Mouse (Mus musculus): ENCODE results near the gene Dlg5.

Gene Dlg5

GRCm38 (mm10) chr14:24245177-24246081 lies at the start of gene Dlg5:
Gene Dlg5, minus strand, starts transcription at chr14:24245920.
- in situ Hi-C loops (cut with MboI; ENCODE audit: low sequenced_read_pairs), result no loop called here

- in situ Hi-C loops (cut with MboI; ENCODE audit: low sequenced_read_pairs), result no loop called here
Measured at GRCm38 (mm10) chr14:24293631-24294030, 47.9 kb upstream of the Dlg5 start.

GRCm38 (mm10) chr14:24292914-24293313 lies 47.2 kb upstream of the Dlg5 start, which contains the start of gene E330034G19Rik:
Gene E330034G19Rik, plus strand, starts transcription at chr14:24293214.
- in situ Hi-C loops (cut with MboI; ENCODE audit: low sequenced_read_pairs), result no loop called here

- in situ Hi-C loops (cut with MboI; ENCODE audit: low sequenced_read_pairs), result no loop called here
Measured at GRCm38 (mm10) chr14:24290726-24291125, 45.0 kb upstream of the Dlg5 start.

- in situ Hi-C loops (cut with MboI; ENCODE audit: low sequenced_read_pairs), result no loop called here
Measured at GRCm38 (mm10) chr14:24286136-24286535, 40.4 kb upstream of the Dlg5 start.

GRCm38 (mm10) chr14:24282276-24282675 lies 36.6 kb upstream of the Dlg5 start:
- in situ Hi-C loops (cut with MboI; ENCODE audit: low sequenced_read_pairs), result no loop called here

- in situ Hi-C loops (cut with MboI; ENCODE audit: low sequenced_read_pairs), result no loop called here
Measured at GRCm38 (mm10) chr14:24281278-24281677, 35.6 kb upstream of the Dlg5 start.

- in situ Hi-C loops (cut with MboI; ENCODE audit: low sequenced_read_pairs), result no loop called here
Measured at GRCm38 (mm10) chr14:24275534-24275933, 29.8 kb upstream of the Dlg5 start.

- in situ Hi-C loops (cut with MboI; ENCODE audit: low sequenced_read_pairs), result no loop called here
Measured at GRCm38 (mm10) chr14:24273575-24273974, 27.9 kb upstream of the Dlg5 start.

GRCm38 (mm10) chr14:24269571-24269970 lies 23.9 kb upstream of the Dlg5 start:
- in situ Hi-C loops (cut with MboI; ENCODE audit: low sequenced_read_pairs), result no loop called here

GRCm38 (mm10) chr14:24262915-24263314 lies 17.2 kb upstream of the Dlg5 start:
- in situ Hi-C loops (cut with MboI; ENCODE audit: low sequenced_read_pairs), result no loop called here

- in situ Hi-C loops (cut with MboI; ENCODE audit: low sequenced_read_pairs), result no loop called here
Measured at GRCm38 (mm10) chr14:24262382-24262781, 16.7 kb upstream of the Dlg5 start.

- in situ Hi-C loops (cut with MboI; ENCODE audit: low sequenced_read_pairs), result no loop called here
Measured at GRCm38 (mm10) chr14:24260391-24260790, 14.7 kb upstream of the Dlg5 start.

GRCm38 (mm10) chr14:24255956-24256355 lies 10.2 kb upstream of the Dlg5 start:
- in situ Hi-C loops (cut with MboI; ENCODE audit: low sequenced_read_pairs), result no loop called here

- in situ Hi-C loops (cut with MboI; ENCODE audit: low sequenced_read_pairs), result no loop called here
Measured at GRCm38 (mm10) chr14:24253611-24254202, 8.0 kb upstream of the Dlg5 start.

- in situ Hi-C loops (cut with MboI; ENCODE audit: low sequenced_read_pairs), result no loop called here
Measured at GRCm38 (mm10) chr14:24251326-24251725, 5.6 kb upstream of the Dlg5 start.

- in situ Hi-C loops (cut with MboI; ENCODE audit: low sequenced_read_pairs), result no loop called here
Measured at GRCm38 (mm10) chr14:24249926-24250325, 4.2 kb upstream of the Dlg5 start.

- in situ Hi-C loops (cut with MboI; ENCODE audit: low sequenced_read_pairs), result no loop called here
Measured at GRCm38 (mm10) chr14:24244330-24245176, 1.2 kb downstream of the Dlg5 start.

GRCm38 (mm10) chr14:24242016-24242415 lies 3.7 kb downstream of the Dlg5 start:
- in situ Hi-C loops (cut with MboI; ENCODE audit: low sequenced_read_pairs), result no loop called here

- in situ Hi-C loops (cut with MboI; ENCODE audit: low sequenced_read_pairs), result no loop called here
Measured at GRCm38 (mm10) chr14:24240831-24241230, 4.9 kb downstream of the Dlg5 start.

GRCm38 (mm10) chr14:24239651-24240050 lies 6.1 kb downstream of the Dlg5 start:
- in situ Hi-C loops (cut with MboI; ENCODE audit: low sequenced_read_pairs), result no loop called here

Data from CH12F3 (cell line).